Mouse (Mus musculus) MEL (cell line): Measurements from ENCODE around the gene Fam166b. TPM values are rescaled to one million over a fixed set of nuclear protein-coding genes. Genes with fewer than 3 reads are reported as not detected.

Experiments used
- DNase-seq: peaks from one replicate; pipeline ENCODE4 v3.0.0; 2011; ENCODE audit warnings: low read depth, low spot score
- H3K27ac ChIP-seq: 2 replicates; pipeline ENCODE4 v1.5.1; 2012; ENCODE audit warnings: low read depth, mild to moderate bottlenecking, control low read depth, low read length, moderate library complexity; ENCODE audit not compliant: control insufficient read depth
- H3K27me3 ChIP-seq, 2 experiments: fragments of 150-350 bp in 1 of 2; sonication (generic) in 1 of 2; 2 replicates each; pipeline ENCODE4 v1.6.1; 2012; ENCODE audit warnings: low read length in 2 of 2, mild to moderate bottlenecking in 2 of 2, improper control_type of control experiment in 1 of 2, moderate library complexity in 1 of 2; ENCODE audit not compliant: insufficient read depth in 2 of 2, control insufficient read depth in 1 of 2
- H3K36me3 ChIP-seq, 2 experiments: 2 replicates each; pipeline ENCODE4 v1.6.1; 2012 to 2014; ENCODE audit warnings: low read length in 2 of 2, improper control_type of control experiment in 1 of 2, inconsistent platforms in 1 of 2, mild to moderate bottlenecking in 1 of 2; ENCODE audit not compliant: insufficient read depth in 2 of 2, control insufficient read depth in 1 of 2
- H3K4me1 ChIP-seq, 2 experiments: fragments of 150-350 bp in 1 of 2; sonication (generic) in 1 of 2; 2 replicates each; pipeline ENCODE4 v1.6.1; 2012; ENCODE audit warnings: low read length in 2 of 2, improper control_type of control experiment in 1 of 2, mild to moderate bottlenecking in 1 of 2; ENCODE audit not compliant: insufficient read depth in 2 of 2, control insufficient read depth in 1 of 2
- H3K4me3 ChIP-seq, 2 experiments: fragments of 150-350 bp in 1 of 2; sonication (generic) in 1 of 2; 2 replicates each; pipeline ENCODE4 v1.5.1; 2012; ENCODE audit warnings: low read depth in 2 of 2, low read length in 2 of 2, mild to moderate bottlenecking in 2 of 2, moderate library complexity in 2 of 2, control low read depth in 1 of 2, improper control_type of control experiment in 1 of 2; ENCODE audit not compliant: control insufficient read depth in 1 of 2, insufficient read depth in 1 of 2
- H3K79me2 ChIP-seq: 2 replicates; pipeline ENCODE4 v1.6.1; 2012; ENCODE audit warnings: mild to moderate bottlenecking, low read length, moderate library complexity; ENCODE audit not compliant: control insufficient read depth, poor library complexity, insufficient read depth
- H3K9ac ChIP-seq: 2 replicates; pipeline ENCODE4 v1.6.1; 2012; ENCODE audit warnings: low read depth, mild to moderate bottlenecking, control low read depth, low read length, moderate library complexity; ENCODE audit not compliant: control insufficient read depth, poor library complexity, severe bottlenecking
- H3K9me3 ChIP-seq: fragments of 150-350 bp; sonication (generic); replicated peaks from 2 replicates; pipeline ENCODE4 v1.6.1; 2012; ENCODE audit warnings: mild to moderate bottlenecking, low read length, improper control_type of control experiment, moderate library complexity; ENCODE audit not compliant: insufficient read depth
- BHLHE40 ChIP-seq: IDR thresholded peaks from 2 replicates; pipeline ENCODE4 v1.6.1; 2012; ENCODE audit warnings: low read depth, mild to moderate bottlenecking, inconsistent platforms, low read length, improper control_type of control experiment, borderline replicate concordance
- ELF1 ChIP-seq: IDR thresholded peaks from 2 replicates; pipeline ENCODE4 v1.6.1; 2014; ENCODE audit warnings: low read depth, mild to moderate bottlenecking, inconsistent platforms, low read length, improper control_type of control experiment, moderate library complexity
- EP300 ChIP-seq, 2 experiments: IDR thresholded peaks; 2 replicates each; pipeline ENCODE4 v1.6.1; 2011; ENCODE audit warnings: improper control_type of control experiment in 2 of 2, low read length in 2 of 2, low read depth in 1 of 2, mild to moderate bottlenecking in 1 of 2
- GABPA ChIP-seq: IDR thresholded peaks from 2 replicates; pipeline ENCODE4 v1.6.1; 2012; ENCODE audit warnings: low read depth, mild to moderate bottlenecking, inconsistent platforms, low read length, improper control_type of control experiment, moderate library complexity
- JUND ChIP-seq: IDR thresholded peaks from 2 replicates; pipeline ENCODE4 v1.6.1; 2011; ENCODE audit warnings: low read depth, mild to moderate bottlenecking, improper control_type of control experiment, low read length
- MEF2A ChIP-seq: IDR thresholded peaks from 2 replicates; pipeline ENCODE4 v1.6.1; 2014; ENCODE audit warnings: low read depth, mild to moderate bottlenecking, inconsistent platforms, low read length, improper control_type of control experiment; ENCODE audit not compliant: poor library complexity, insufficient replicate concordance, severe bottlenecking; ENCODE audit errors: extremely low read depth
- MYB ChIP-seq: IDR thresholded peaks from 2 replicates; pipeline ENCODE4 v1.6.1; 2011; ENCODE audit warnings: mild to moderate bottlenecking, low read depth, low read length, improper control_type of control experiment
- NELFE ChIP-seq: IDR thresholded peaks from 2 replicates; pipeline ENCODE4 v1.6.1; 2011; ENCODE audit warnings: low read depth, low read length, improper control_type of control experiment
- POLR2A ChIP-seq, 2 experiments: IDR thresholded peaks; 2 replicates each; pipeline ENCODE4 v1.6.1; 2011 to 2012; ENCODE audit warnings: low read length in 2 of 2, mild to moderate bottlenecking in 2 of 2, control low read depth in 1 of 2, improper control_type of control experiment in 1 of 2, low read depth in 1 of 2, moderate library complexity in 1 of 2; ENCODE audit not compliant: control insufficient read depth in 1 of 2, insufficient read depth in 1 of 2, poor library complexity in 1 of 2
- POLR2AphosphoS5 ChIP-seq: IDR thresholded peaks from 2 replicates; pipeline ENCODE4 v1.6.1; 2012; ENCODE audit warnings: low read depth, borderline replicate concordance, mild to moderate bottlenecking, inconsistent platforms, low read length, moderate library complexity, mixed read lengths
- SIN3A ChIP-seq: IDR thresholded peaks from 2 replicates; pipeline ENCODE4 v1.6.1; 2012; ENCODE audit warnings: low read length, improper control_type of control experiment, inconsistent platforms
- TAL1 ChIP-seq: IDR thresholded peaks from 2 replicates; pipeline ENCODE4 v1.6.1; 2012; ENCODE audit warnings: mild to moderate bottlenecking, inconsistent platforms, low read length, moderate library complexity, mixed read lengths
- TBP ChIP-seq: IDR thresholded peaks from 2 replicates; pipeline ENCODE4 v1.8.0; 2011; ENCODE audit warnings: low read depth, low read length, improper control_type of control experiment
- UBTF ChIP-seq: IDR thresholded peaks from 2 replicates; pipeline ENCODE4 v1.6.1; 2012; ENCODE audit warnings: low read depth, mild to moderate bottlenecking, inconsistent platforms, low read length, improper control_type of control experiment, moderate library complexity, borderline replicate concordance; ENCODE audit not compliant: insufficient read depth
- USF2 ChIP-seq, 2 experiments: IDR thresholded peaks; 2 replicates each; pipeline ENCODE4 v1.6.1; 2011 to 2012; ENCODE audit warnings: improper control_type of control experiment in 2 of 2, low read length in 2 of 2, borderline replicate concordance in 1 of 2, inconsistent platforms in 1 of 2, low read depth in 1 of 2, mild to moderate bottlenecking in 1 of 2; ENCODE audit not compliant: insufficient read depth in 1 of 2
- ZC3H11A ChIP-seq: IDR thresholded peaks from 2 replicates; pipeline ENCODE4 v1.6.1; 2012; ENCODE audit warnings: low read depth, mild to moderate bottlenecking, inconsistent platforms, low read length, improper control_type of control experiment
- ZKSCAN1 ChIP-seq: IDR thresholded peaks from 2 replicates; pipeline ENCODE4 v1.6.1; 2012; ENCODE audit warnings: low read depth, mild to moderate bottlenecking, inconsistent platforms, low read length, improper control_type of control experiment, moderate library complexity
- polyA plus RNA-seq, 2 experiments: library from polyadenylated mRNA; stranded (reverse) in 1 of 2; unstranded in 1 of 2; fragments of >175 nt in 1 of 2; fragments of >200 nt in 1 of 2; gene quantifications; 2 replicates each; pipeline versions ENCODE4 v1.2.1 to v1.2.4; 2012; ENCODE audit warnings: low replicate concordance in 2 of 2, low read depth in 1 of 2; ENCODE audit not compliant: insufficient read length in 2 of 2, insufficient read depth in 1 of 2, missing spikeins in 1 of 2
- total RNA-seq: library from RNA; depleted of rRNA; stranded (reverse); fragments of 300-350 nt; gene quantifications from 2 replicates; pipeline ENCODE4 v1.2.3, GENCODE M21; 2012

The Fam166b gene
- total and polyA plus RNA-seq, 3 experiments: not detected

GRCm38 (mm10) chr4:43402212-43402611 lies 26.7 kb downstream of the Fam166b start:
- Histone ChIP-seq H3K79me2 (no peaks in the 10 kb centered on the region), H3K4me1 (no peaks in the 10 kb centered on the region), H3K9ac (no peak overlapping the region), H3K9me3 (no peaks in the 10 kb centered on the region), H3K36me3 (no peaks in the 10 kb centered on the region), H3K27ac (no peak overlapping the region), H3K4me3 (no peak overlapping the region), H3K27me3 (no peaks in the 10 kb centered on the region)
- no peak for DNase-seq
- TF ChIP-seq POLR2A (IDR thresholded peaks at IDR 0.05; ENCODE audit: control insufficient read depth in 1 of 2, insufficient read depth in 1 of 2, low read depth in 1 of 2, low read length in 2 of 2, poor library complexity in 1 of 2) (no peak), JUND (no peak), MYB (no peak), POLR2AphosphoS5 (no peak), GABPA (no peak), NELFE (no peak), BHLHE40 (no peak), TBP (no peak), ZKSCAN1 (no peak), MEF2A (no peak), ELF1 (no peak)

- Histone ChIP-seq H3K27ac (no peak overlapping the region), H3K79me2 (no peaks in the 10 kb centered on the region), H3K9me3 (no peaks in the 10 kb centered on the region), H3K9ac (no peak overlapping the region), H3K4me1 (no peaks in the 10 kb centered on the region), H3K36me3 (no peaks in the 10 kb centered on the region), H3K4me3 (no peak overlapping the region), H3K27me3 (no peaks in the 10 kb centered on the region)
- DNase-seq: no peak
- TF ChIP-seq SIN3A (no peak), NELFE (no peak), POLR2AphosphoS5 (no peak), TAL1 (no peak), EP300 (IDR thresholded peaks at IDR 0.05; ENCODE audit: low read depth in 1 of 2, low read length in 2 of 2) (no peak), UBTF (no peak), ZC3H11A (no peak), USF2 (IDR thresholded peaks at IDR 0.05; ENCODE audit: borderline replicate concordance in 1 of 2, insufficient read depth in 1 of 2, low read depth in 1 of 2, low read length in 2 of 2) (no peak)
Measured at GRCm38 (mm10) chr4:43401486-43401885, 27.4 kb downstream of the Fam166b start.
